Mouse (Mus musculus) stomach, postnatal 0 days (tissue): ENCODE data around the gene Plekhg3.

Source experiments
- CTCF ChIP-seq: IDR thresholded peaks from 2 replicates; pipeline ENCODE4 v1.5.1; 2016; ENCODE audit warnings: antibody characterized with exemption, low read depth, mild to moderate bottlenecking, moderate library complexity
- EP300 ChIP-seq: optimal IDR thresholded peaks from 2 replicates; pipeline ENCODE3; 2016; ENCODE audit warnings: antibody characterized with exemption

DNA sequence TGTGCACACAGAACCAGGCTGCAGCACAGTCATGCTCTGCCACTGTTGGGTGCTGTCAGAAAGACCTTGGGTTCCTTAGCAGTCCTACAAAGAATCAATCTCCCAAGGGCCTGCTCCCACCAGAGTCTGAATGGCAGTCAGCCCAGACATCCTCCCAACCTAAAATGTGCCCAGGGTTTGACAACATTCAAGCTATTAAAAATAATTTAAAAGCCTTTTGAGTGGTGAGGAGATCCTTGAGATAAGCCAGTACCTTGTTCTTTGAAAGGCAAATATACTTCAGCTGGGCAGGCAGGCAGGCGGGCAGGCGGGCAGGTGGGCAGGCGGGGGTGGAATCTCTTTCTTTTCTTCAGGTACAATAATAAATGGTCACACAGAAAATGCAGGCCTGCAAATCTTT is 5.8 kb upstream of the Plekhg3 start:
- no peak for TF ChIP-seq CTCF
- TF ChIP-seq EP300 = no peak
